Mouse (Mus musculus): ENCODE measurements at regions not wholly inside any gene's neighbourhood (a gene's known extent, or its start where the extent isn't known, plus 50 kb on each side); places are given as distances from the start of the nearest gene placed in this dataset.

- H3K9ac ChIP-seq, result no peak overlapping the region
- no peaks in the 10 kb centered on the region for H3K27me3 ChIP-seq
- H3K4me1 ChIP-seq, result no peaks in the 10 kb centered on the region
- WGBS, result 66% methylated on average over 5 of the region's 5 CpGs
- no peak for ATAC-seq (ENCODE audit: low FRiP score)
- H3K4me3 ChIP-seq, result no peak overlapping the region
- H3K36me3 ChIP-seq, result no peaks in the 10 kb centered on the region
- no peak overlapping the region for H3K4me2 ChIP-seq (replicated peaks)
- H3K9me3 ChIP-seq (replicated peaks), result no peaks in the 10 kb centered on the region
- H3K27ac ChIP-seq, result no peak overlapping the region
Observed at GRCm38 (mm10) chr12:16391630-16392269, 219.0 kb downstream of the Lpin1 start.

GRCm38 (mm10) chr12:16391163-16391562 is 219.6 kb downstream of the Lpin1 start:
- Histone ChIP-seq H3K9ac (no peak overlapping the region), H3K9me3 (replicated peaks) (no peaks in the 10 kb centered on the region), H3K4me2 (replicated peaks) (no peak overlapping the region), H3K36me3 (no peaks in the 10 kb centered on the region), H3K27me3 (no peaks in the 10 kb centered on the region), H3K4me1 (no peaks in the 10 kb centered on the region), H3K27ac (no peak overlapping the region), H3K4me3 (no peak overlapping the region)
- 89% methylated on average over 5 of the region's 5 CpGs for WGBS
- ATAC-seq (ENCODE audit: low FRiP score), result no peak

GRCm38 (mm10) chr12:16387035-16387434 is 223.7 kb downstream of the Lpin1 start:
- 86% methylated on average over 4 of the region's 4 CpGs for WGBS

DNA sequence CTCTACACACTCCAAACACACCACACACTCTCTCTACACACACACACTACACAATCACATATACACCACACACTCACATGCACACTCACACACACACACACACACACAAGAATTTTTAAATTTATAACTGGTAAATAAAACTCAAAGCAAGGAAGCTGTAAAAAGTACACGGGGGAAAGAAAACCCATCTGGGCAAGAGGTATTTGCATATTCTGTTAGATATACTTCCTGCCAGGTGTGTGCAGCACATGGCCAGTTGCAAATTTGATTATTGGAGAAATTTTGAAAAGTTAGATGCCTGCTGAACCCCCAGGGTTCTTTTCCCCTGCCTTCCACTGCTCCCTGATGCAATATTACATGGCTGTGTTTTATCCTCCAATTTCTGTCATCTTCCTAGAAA is 226.4 kb downstream of the Lpin1 start:
- Histone ChIP-seq H3K4me1 (no peaks in the 10 kb centered on the region), H3K27ac (no peak overlapping the region), H3K4me3 (no peak overlapping the region), H3K4me2 (replicated peaks) (no peak overlapping the region), H3K9me3 (replicated peaks) (no peaks in the 10 kb centered on the region), H3K9ac (no peak overlapping the region), H3K36me3 (no peaks in the 10 kb centered on the region), H3K27me3 (no peaks in the 10 kb centered on the region)
- WGBS, result 88% methylated on average over 1 of the region's 1 CpGs
- no peak for ATAC-seq (ENCODE audit: low FRiP score)

More at GRCm38 (mm10) chr12:16387035-16387434, 223.7 kb downstream of the Lpin1 start:
- Histone ChIP-seq H3K36me3 (no peaks in the 10 kb centered on the region), H3K4me1 (no peaks in the 10 kb centered on the region), H3K4me2 (replicated peaks) (no peak overlapping the region), H3K27ac (no peak overlapping the region), H3K9me3 (replicated peaks) (no peaks in the 10 kb centered on the region), H3K27me3 (no peaks in the 10 kb centered on the region), H3K9ac (no peak overlapping the region), H3K4me3 (no peak overlapping the region)
- no peak for ATAC-seq (ENCODE audit: low FRiP score)

- no peak overlapping the region for H3K4me3 ChIP-seq
- no peak for ATAC-seq (ENCODE audit: low FRiP score)
- H3K9me3 ChIP-seq (replicated peaks), result no peaks in the 10 kb centered on the region
- H3K27me3 ChIP-seq, result no peaks in the 10 kb centered on the region
- H3K36me3 ChIP-seq, result no peaks in the 10 kb centered on the region
- 86% methylated on average over 15 of the region's 15 CpGs for WGBS
- H3K27ac ChIP-seq, result no peak overlapping the region
- no peaks in the 10 kb centered on the region for H3K4me1 ChIP-seq
- no peak overlapping the region for H3K4me2 ChIP-seq (replicated peaks)
- H3K9ac ChIP-seq, result no peak overlapping the region
Observed at GRCm38 (mm10) chr12:16383499-16383935, 227.2 kb downstream of the Lpin1 start.

DNA sequence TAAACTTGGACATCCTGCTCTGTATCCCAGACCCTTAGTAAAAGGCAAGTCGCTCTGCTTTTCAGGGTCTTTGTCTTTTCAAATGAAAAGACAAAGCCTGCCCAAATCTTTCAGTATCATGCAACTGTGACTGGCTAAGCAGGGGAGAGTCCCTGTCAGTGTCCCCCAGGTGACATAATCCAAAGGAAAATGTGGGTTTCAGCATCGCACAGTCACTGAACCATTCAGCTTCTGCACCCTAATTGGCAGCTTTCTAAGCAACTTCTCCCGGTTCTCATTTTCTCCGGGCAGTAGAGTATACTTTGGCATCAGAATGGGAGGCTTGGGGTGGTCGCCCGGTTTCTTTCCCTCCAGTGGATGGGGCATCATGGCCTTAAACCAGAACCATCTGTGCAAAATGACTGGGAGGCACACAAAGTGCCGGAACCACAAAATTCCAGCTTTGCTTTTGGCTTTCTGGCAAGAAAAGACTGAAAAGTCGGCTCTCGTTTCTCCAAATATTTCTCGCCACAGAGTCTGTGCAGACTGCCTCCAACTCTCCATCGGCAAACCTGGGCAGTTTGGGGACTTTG is 228.3 kb downstream of the Lpin1 start:
- Histone ChIP-seq H3K27ac (no peak overlapping the region), H3K27me3 (no peaks in the 10 kb centered on the region), H3K9me3 (replicated peaks) (no peaks in the 10 kb centered on the region), H3K9ac (no peak overlapping the region), H3K4me3 (no peak overlapping the region), H3K36me3 (no peaks in the 10 kb centered on the region), H3K4me2 (replicated peaks) (no peak overlapping the region), H3K4me1 (no peaks in the 10 kb centered on the region)
- ATAC-seq (ENCODE audit: low FRiP score), result no peak
- 74% methylated on average over 11 of the region's 11 CpGs for WGBS

DNA sequence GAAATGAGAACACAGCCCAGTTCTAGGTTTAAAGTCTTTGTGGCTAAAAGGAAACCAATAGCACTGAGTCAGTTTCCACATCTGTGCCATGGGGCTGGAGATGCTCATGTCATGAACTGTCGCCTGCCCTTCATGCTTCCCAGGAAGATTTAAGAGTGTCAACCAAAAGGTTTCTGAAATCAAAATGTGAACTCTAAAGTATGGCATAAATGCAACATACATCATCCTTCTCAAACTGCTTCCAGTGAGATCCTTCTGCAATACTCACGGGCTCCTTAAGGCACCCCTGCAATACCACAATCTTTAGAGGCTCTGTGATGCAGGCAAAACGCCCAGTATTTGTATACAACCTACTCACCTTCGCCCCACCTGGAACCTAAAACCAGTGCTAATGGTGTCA is 229.7 kb downstream of the Lpin1 start:
- no peaks in the 10 kb centered on the region for H3K36me3 ChIP-seq
- ATAC-seq (ENCODE audit: low FRiP score), result no peak
- H3K27me3 ChIP-seq, result no peaks in the 10 kb centered on the region
- H3K4me3 ChIP-seq, result no peak overlapping the region
- 84% methylated on average over 4 of the region's 4 CpGs for WGBS
- no peaks in the 10 kb centered on the region for H3K4me1 ChIP-seq
- H3K9me3 ChIP-seq (replicated peaks), result no peaks in the 10 kb centered on the region
- no peak overlapping the region for H3K9ac ChIP-seq
- H3K4me2 ChIP-seq (replicated peaks), result no peak overlapping the region
- no peak overlapping the region for H3K27ac ChIP-seq

DNA sequence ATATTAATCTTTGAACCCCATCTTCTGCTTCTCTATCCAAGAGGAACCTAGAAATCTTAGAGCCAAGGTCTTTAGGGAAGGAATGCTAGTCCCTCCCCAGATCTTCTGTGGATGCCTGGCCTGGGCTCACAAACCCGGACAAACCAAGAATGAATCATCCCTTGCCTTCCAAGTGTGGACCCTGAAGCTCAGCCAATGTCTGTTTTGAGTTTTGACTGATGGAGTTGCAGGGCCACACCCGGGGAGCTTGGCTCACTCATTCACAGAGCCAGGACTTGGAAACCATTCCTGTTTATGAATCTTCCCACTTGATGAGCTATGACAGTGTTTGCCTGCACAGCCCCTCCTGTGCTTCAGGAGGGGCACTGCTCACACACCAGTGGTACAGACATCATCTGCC is 230.4 kb downstream of the Lpin1 start:
- Histone ChIP-seq H3K4me3 (no peak overlapping the region), H3K9ac (no peak overlapping the region), H3K4me1 (no peaks in the 10 kb centered on the region), H3K27ac (no peak overlapping the region), H3K36me3 (no peaks in the 10 kb centered on the region), H3K4me2 (replicated peaks) (no peak overlapping the region), H3K9me3 (replicated peaks) (no peaks in the 10 kb centered on the region), H3K27me3 (no peaks in the 10 kb centered on the region)
- ATAC-seq (ENCODE audit: low FRiP score), result no peak
- WGBS, result 83% methylated on average over 2 of the region's 2 CpGs

DNA sequence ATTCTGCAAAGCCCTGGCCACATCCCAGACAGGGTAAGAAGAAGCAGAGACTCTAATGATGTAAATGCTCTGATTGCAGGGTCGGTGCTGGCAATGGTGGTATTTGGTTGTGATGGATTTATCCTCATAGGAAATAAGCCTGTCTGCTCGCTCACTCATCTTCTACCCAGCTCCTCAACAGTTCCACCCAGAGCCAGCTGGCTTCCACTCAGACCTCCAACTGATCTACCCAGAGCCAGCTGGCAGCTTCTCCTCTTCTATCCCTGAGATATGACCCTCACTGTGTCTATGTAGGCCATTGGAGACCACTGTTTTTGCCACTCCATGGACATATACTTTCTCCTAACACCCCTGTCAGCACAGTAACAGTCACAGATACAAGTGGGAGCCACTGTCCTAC is 231.4 kb downstream of the Lpin1 start:
- H3K36me3 ChIP-seq, result no peaks in the 10 kb centered on the region
- no peak overlapping the region for H3K27ac ChIP-seq
- no peak overlapping the region for H3K4me2 ChIP-seq (replicated peaks)
- no peak overlapping the region for H3K4me3 ChIP-seq
- no peaks in the 10 kb centered on the region for H3K27me3 ChIP-seq
- 80% methylated on average over 2 of the region's 2 CpGs for WGBS
- H3K9ac ChIP-seq, result no peak overlapping the region
- no peaks in the 10 kb centered on the region for H3K9me3 ChIP-seq (replicated peaks)
- no peak for ATAC-seq (ENCODE audit: low FRiP score)
- no peaks in the 10 kb centered on the region for H3K4me1 ChIP-seq

DNA sequence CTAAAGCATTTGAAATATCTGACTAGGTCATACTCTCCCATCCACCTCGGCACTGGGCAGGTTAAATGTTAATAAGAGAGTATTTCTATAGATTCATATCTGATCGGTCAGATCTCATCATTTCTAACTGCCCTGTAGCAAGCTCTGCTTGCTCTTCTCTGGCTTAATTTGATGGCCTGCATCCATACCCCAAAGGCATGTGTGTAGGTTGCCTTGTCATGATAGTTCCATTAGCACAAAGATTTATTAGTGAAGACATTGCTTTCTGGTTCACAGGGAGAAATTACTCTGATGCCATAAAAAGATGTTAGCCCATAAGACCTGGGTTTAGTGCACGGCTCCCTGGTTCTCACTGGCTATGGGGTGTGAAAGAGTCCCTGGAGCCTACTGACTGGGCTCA is 232.3 kb downstream of the Lpin1 start:
- no peaks in the 10 kb centered on the region for H3K9me3 ChIP-seq (replicated peaks)
- H3K36me3 ChIP-seq, result no peaks in the 10 kb centered on the region
- no peak overlapping the region for H3K4me2 ChIP-seq (replicated peaks)
- no peaks in the 10 kb centered on the region for H3K27me3 ChIP-seq
- no peak overlapping the region for H3K27ac ChIP-seq
- no peak overlapping the region for H3K9ac ChIP-seq
- ATAC-seq (ENCODE audit: low FRiP score), result no peak
- H3K4me1 ChIP-seq, result no peaks in the 10 kb centered on the region
- H3K4me3 ChIP-seq, result no peak overlapping the region
- WGBS, result 87% methylated on average over 3 of the region's 3 CpGs

DNA sequence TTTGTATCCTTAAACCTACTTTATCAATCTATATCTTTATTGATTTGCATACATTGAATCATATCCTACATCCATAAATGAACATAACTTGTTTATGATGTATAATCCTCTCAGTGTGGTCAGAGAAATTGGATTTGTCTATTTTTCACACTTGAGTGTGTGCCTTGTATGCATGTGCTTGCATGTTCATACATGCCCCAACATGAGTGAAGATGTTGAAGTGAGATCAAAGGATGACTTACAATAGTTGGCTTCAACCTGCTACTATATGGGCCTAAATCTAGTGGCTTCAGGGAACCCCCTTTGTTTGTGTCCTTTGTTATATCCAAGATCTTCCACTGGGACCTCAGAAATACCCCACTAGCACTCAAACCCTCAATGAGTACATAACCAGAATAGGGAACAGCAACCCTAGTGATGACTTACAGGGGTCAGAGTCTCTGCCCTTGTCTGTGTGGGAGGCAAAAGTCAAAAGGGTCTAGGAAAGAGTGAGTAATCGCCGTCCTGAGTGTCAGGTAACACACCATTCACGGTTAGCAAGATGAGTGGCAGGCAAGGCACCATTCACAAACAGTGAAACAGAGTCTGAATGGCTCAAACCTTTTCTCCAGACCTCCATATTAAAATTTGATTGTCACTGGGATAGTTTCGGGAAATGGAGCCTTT is 236.3 kb downstream of the Lpin1 start:
- Histone ChIP-seq H3K4me1 (no peaks in the 10 kb centered on the region), H3K9ac (no peak overlapping the region), H3K27ac (no peak overlapping the region), H3K36me3 (no peaks in the 10 kb centered on the region), H3K9me3 (replicated peaks) (no peaks in the 10 kb centered on the region), H3K27me3 (no peaks in the 10 kb centered on the region), H3K4me3 (no peak overlapping the region), H3K4me2 (replicated peaks) (no peak overlapping the region)
- 67% methylated on average over 4 of the region's 4 CpGs for WGBS
- ATAC-seq (ENCODE audit: low FRiP score), result no peak

DNA sequence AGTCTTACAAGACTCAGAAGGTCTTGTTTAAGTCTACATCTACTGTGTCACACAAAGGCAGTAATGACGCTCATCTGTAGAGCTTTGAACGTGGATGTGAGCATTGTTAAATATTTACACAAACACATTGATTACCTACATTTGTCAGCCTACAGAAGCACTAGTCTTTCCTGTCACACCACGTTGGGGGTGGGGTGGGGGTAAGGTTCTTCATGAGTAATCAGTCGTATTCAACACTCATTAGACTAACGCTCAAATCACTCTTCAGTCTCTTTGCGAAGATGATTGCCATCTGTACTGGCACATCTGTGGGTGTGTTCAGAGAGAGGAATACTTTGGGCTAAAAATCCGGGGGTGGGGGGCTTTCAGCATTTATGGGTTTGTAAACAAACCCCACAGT is 240.7 kb downstream of the Lpin1 start:
- Histone ChIP-seq H3K27me3 (no peaks in the 10 kb centered on the region), H3K4me3 (no peak overlapping the region), H3K36me3 (no peaks in the 10 kb centered on the region), H3K4me2 (replicated peaks) (no peak overlapping the region), H3K4me1 (no peaks in the 10 kb centered on the region), H3K27ac (no peak overlapping the region), H3K9me3 (replicated peaks) (no peaks in the 10 kb centered on the region), H3K9ac (no peak overlapping the region)
- 81% methylated on average over 7 of the region's 7 CpGs for WGBS
- no peak for ATAC-seq (ENCODE audit: low FRiP score)

DNA sequence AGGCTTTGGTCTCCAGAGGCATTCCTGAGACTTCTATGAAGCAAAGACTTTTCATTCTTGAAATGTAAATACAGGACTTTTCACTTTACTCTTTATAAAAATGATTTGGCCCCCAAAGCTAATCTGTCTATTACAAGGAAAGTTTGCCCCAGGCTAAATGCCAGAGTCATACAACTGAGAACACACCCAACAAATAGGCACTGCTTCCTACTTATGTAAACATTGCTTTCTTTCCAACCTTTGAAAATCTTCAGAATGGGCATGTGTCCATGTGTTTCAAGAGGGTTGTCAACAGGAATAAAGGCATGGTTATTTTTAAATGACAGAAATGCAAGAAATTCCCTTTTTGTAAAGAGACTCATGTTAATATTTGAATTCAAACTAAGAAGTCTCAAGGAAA is 248.4 kb downstream of the Lpin1 start:
- Histone ChIP-seq H3K27me3 (no peaks in the 10 kb centered on the region), H3K9ac (no peak overlapping the region), H3K4me2 (replicated peaks) (no peak overlapping the region), H3K36me3 (no peaks in the 10 kb centered on the region), H3K9me3 (replicated peaks) (peaks cover 7% of the 10 kb centered on the region; the same call in 1 of the 2 replicates), H3K27ac (no peak overlapping the region), H3K4me1 (no peaks in the 10 kb centered on the region), H3K4me3 (no peak overlapping the region)
- ATAC-seq (ENCODE audit: low FRiP score), result no peak
